Mouse (Mus musculus): ENCODE results near the gene H3f3a. TPM values are rescaled to one million over a fixed set of nuclear protein-coding genes. Genes with fewer than 3 reads are reported as not detected.

The H3f3a gene
- polyA plus RNA-seq, 1 experiment, result 2,000 TPM

- DNase-seq (ENCODE audit: low read depth), result peak; percentile 26
- TF ChIP-seq CTCF (IDR thresholded peaks at IDR 0.05; ENCODE audit: borderline replicate concordance, extremely low read depth, insufficient read depth, insufficient read length) (no peak), POLR2A (IDR thresholded peaks at IDR 0.05; ENCODE audit: borderline replicate concordance, extremely low read depth, insufficient read depth, insufficient read length, poor library complexity, severe bottlenecking) (no peak)
Observed at GRCm38 (mm10) chr1:180767541-180768333, 46.0 kb downstream of the H3f3a start.

- TF ChIP-seq CTCF (IDR thresholded peaks at IDR 0.05; ENCODE audit: borderline replicate concordance, extremely low read depth, insufficient read depth, insufficient read length), result no peak
- no peak for TF ChIP-seq POLR2A (IDR thresholded peaks at IDR 0.05; ENCODE audit: borderline replicate concordance, extremely low read depth, insufficient read depth, insufficient read length, poor library complexity, severe bottlenecking)
- no peak for DNase-seq (ENCODE audit: low read depth)
Observed at GRCm38 (mm10) chr1:180766557-180766956, 47.2 kb downstream of the H3f3a start.

GRCm38 (mm10) chr1:180765393-180765792, 48.4 kb downstream of the H3f3a start:
- TF ChIP-seq POLR2A (IDR thresholded peaks at IDR 0.05; ENCODE audit: borderline replicate concordance, extremely low read depth, insufficient read depth, insufficient read length, poor library complexity, severe bottlenecking), result no peak
- no peak for TF ChIP-seq CTCF (IDR thresholded peaks at IDR 0.05; ENCODE audit: borderline replicate concordance, extremely low read depth, insufficient read depth, insufficient read length)
- DNase-seq (ENCODE audit: low read depth), result no peak

GRCm38 (mm10) chr1:180763828-180764227, 49.9 kb downstream of the H3f3a start:
- peak; percentile 93 for TF ChIP-seq CTCF (IDR thresholded peaks at IDR 0.05; ENCODE audit: borderline replicate concordance, extremely low read depth, insufficient read depth, insufficient read length)
- no peak for TF ChIP-seq POLR2A (IDR thresholded peaks at IDR 0.05; ENCODE audit: borderline replicate concordance, extremely low read depth, insufficient read depth, insufficient read length, poor library complexity, severe bottlenecking)
- peak; percentile 95 for DNase-seq (ENCODE audit: low read depth)

GRCm38 (mm10) chr1:180763307-180763706, 50.4 kb downstream of the H3f3a start:
- TF ChIP-seq POLR2A (IDR thresholded peaks at IDR 0.05; ENCODE audit: borderline replicate concordance, extremely low read depth, insufficient read depth, insufficient read length, poor library complexity, severe bottlenecking) (no peak), CTCF (IDR thresholded peaks at IDR 0.05; ENCODE audit: borderline replicate concordance, extremely low read depth, insufficient read depth, insufficient read length) (no peak)
- DNase-seq (ENCODE audit: low read depth), result peak; percentile 28

- TF ChIP-seq POLR2A (IDR thresholded peaks at IDR 0.05; ENCODE audit: borderline replicate concordance, extremely low read depth, insufficient read depth, insufficient read length, poor library complexity, severe bottlenecking) (no peak), CTCF (IDR thresholded peaks at IDR 0.05; ENCODE audit: borderline replicate concordance, extremely low read depth, insufficient read depth, insufficient read length) (no peak)
Observed at GRCm38 (mm10) chr1:180762679-180763078, 51.1 kb downstream of the H3f3a start.

GRCm38 (mm10) chr1:180762180-180762579, 51.6 kb downstream of the H3f3a start:
- TF ChIP-seq CTCF (IDR thresholded peaks at IDR 0.05; ENCODE audit: borderline replicate concordance, extremely low read depth, insufficient read depth, insufficient read length), result no peak
- TF ChIP-seq POLR2A (IDR thresholded peaks at IDR 0.05; ENCODE audit: borderline replicate concordance, extremely low read depth, insufficient read depth, insufficient read length, poor library complexity, severe bottlenecking), result no peak

More at GRCm38 (mm10) chr1:180762679-180763078, 51.1 kb downstream of the H3f3a start:
- DNase-seq (ENCODE audit: low read depth), result no peak

GRCm38 (mm10) chr1:180757956-180758520, 55.7 kb downstream of the H3f3a start:
- no peak for DNase-seq (ENCODE audit: low read depth)
- TF ChIP-seq POLR2A (IDR thresholded peaks at IDR 0.05; ENCODE audit: borderline replicate concordance, extremely low read depth, insufficient read depth, insufficient read length, poor library complexity, severe bottlenecking) (no peak), CTCF (IDR thresholded peaks at IDR 0.05; ENCODE audit: borderline replicate concordance, extremely low read depth, insufficient read depth, insufficient read length) (no peak)

More at GRCm38 (mm10) chr1:180762180-180762579, 51.6 kb downstream of the H3f3a start:
- no peak for DNase-seq (ENCODE audit: low read depth)

- TF ChIP-seq POLR2A (IDR thresholded peaks at IDR 0.05; ENCODE audit: borderline replicate concordance, extremely low read depth, insufficient read depth, insufficient read length, poor library complexity, severe bottlenecking), result no peak
- no peak for TF ChIP-seq CTCF (IDR thresholded peaks at IDR 0.05; ENCODE audit: borderline replicate concordance, extremely low read depth, insufficient read depth, insufficient read length)
- no peak for DNase-seq (ENCODE audit: low read depth)
Observed at GRCm38 (mm10) chr1:180757252-180757955, 56.3 kb downstream of the H3f3a start.

- no peak for TF ChIP-seq POLR2A (IDR thresholded peaks at IDR 0.05; ENCODE audit: borderline replicate concordance, extremely low read depth, insufficient read depth, insufficient read length, poor library complexity, severe bottlenecking)
- TF ChIP-seq CTCF (IDR thresholded peaks at IDR 0.05; ENCODE audit: borderline replicate concordance, extremely low read depth, insufficient read depth, insufficient read length), result no peak
- no peak for DNase-seq (ENCODE audit: low read depth)
Observed at GRCm38 (mm10) chr1:180756711-180757110, 57.0 kb downstream of the H3f3a start.

GRCm38 (mm10) chr1:180754376-180754775, 59.4 kb downstream of the H3f3a start:
- TF ChIP-seq POLR2A (IDR thresholded peaks at IDR 0.05; ENCODE audit: borderline replicate concordance, extremely low read depth, insufficient read depth, insufficient read length, poor library complexity, severe bottlenecking) (no peak), CTCF (IDR thresholded peaks at IDR 0.05; ENCODE audit: borderline replicate concordance, extremely low read depth, insufficient read depth, insufficient read length) (no peak)
- no peak for DNase-seq (ENCODE audit: low read depth)
